Mouse (Mus musculus): ENCODE measurements around the gene Aqp3. TPM values are rescaled to one million over a fixed set of nuclear protein-coding genes. Genes with fewer than 3 reads are reported as not detected.

Aqp3 gene
- polyA plus RNA-seq, 1 experiment, result not detected

DNA sequence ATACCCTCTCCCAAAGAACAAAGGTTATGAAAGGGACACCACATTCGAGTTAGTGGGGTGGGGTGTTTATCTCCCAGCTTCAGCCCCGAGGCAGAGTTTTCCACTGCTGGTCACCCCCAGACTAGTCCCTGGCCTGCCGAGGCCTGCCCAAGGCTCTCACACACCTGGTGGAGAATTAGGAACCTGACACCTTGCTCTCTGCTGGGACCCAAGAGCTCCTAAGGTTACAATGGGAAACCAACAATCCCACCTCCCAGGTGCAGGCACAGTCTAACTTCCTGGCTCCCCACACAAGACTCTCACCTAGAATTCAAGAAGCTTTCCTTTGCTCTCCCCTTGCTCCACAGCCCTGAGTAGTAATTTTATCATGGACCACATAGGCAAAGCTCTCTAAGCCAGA, 18.8 kb upstream of the Aqp3 start:
- Histone ChIP-seq H3K4me3 (ENCODE audit: insufficient read depth, low read depth, low read length) (no peak overlapping the region), H3K27ac (replicated peaks; ENCODE audit: low read depth, low read length) (no peak overlapping the region), H3K4me1 (ENCODE audit: control insufficient read depth, insufficient read depth, insufficient read length, low read length) (no peaks in the 10 kb centered on the region)

DNA sequence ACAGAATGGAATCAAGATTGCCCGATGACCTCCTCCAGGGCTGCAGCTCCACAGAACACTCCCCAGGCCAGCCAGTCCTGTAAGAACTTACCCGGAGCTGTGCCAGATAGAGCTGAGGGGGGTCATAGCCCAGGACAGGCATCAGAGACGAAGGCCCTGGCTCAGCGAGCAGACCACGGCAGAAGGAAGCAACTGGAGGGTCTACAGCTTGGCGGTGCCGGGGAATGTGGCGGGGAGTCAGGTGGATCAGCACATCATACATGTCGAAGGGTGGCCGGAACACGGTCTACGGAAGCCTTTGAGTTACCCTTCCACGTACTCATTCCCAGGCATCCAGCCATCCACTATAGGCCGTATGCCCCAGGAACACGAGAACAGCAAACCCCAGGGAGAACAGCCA, 17.8 kb upstream of the Aqp3 start:
- no peaks in the 10 kb centered on the region for H3K4me1 ChIP-seq (ENCODE audit: control insufficient read depth, insufficient read depth, insufficient read length, low read length)
- H3K4me3 ChIP-seq (ENCODE audit: insufficient read depth, low read depth, low read length), result no peak overlapping the region
- H3K27ac ChIP-seq (replicated peaks; ENCODE audit: low read depth, low read length), result no peak overlapping the region

DNA sequence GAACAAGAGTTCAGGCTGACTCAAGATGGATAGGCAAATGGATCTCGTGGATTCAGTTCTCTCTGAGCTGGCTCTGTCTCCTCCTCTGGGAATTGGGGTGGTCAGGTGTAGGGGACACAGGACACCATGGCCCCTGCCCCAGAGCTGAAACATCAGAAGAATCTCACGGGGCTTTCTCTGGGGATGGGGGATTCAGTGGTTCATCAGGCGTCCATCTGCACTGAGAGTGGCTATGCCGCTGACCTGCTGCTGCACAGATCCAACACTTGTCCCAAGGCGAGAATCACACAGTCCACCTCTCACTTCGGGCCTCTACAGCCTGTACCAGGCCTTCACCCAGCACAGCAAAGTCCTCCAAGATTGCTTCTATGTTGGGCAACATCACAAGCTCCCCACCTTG, 17.1 kb upstream of the Aqp3 start:
- Histone ChIP-seq H3K27ac (replicated peaks; ENCODE audit: low read depth, low read length) (no peak overlapping the region), H3K4me1 (ENCODE audit: control insufficient read depth, insufficient read depth, insufficient read length, low read length) (no peaks in the 10 kb centered on the region), H3K4me3 (ENCODE audit: insufficient read depth, low read depth, low read length) (no peak overlapping the region)

DNA sequence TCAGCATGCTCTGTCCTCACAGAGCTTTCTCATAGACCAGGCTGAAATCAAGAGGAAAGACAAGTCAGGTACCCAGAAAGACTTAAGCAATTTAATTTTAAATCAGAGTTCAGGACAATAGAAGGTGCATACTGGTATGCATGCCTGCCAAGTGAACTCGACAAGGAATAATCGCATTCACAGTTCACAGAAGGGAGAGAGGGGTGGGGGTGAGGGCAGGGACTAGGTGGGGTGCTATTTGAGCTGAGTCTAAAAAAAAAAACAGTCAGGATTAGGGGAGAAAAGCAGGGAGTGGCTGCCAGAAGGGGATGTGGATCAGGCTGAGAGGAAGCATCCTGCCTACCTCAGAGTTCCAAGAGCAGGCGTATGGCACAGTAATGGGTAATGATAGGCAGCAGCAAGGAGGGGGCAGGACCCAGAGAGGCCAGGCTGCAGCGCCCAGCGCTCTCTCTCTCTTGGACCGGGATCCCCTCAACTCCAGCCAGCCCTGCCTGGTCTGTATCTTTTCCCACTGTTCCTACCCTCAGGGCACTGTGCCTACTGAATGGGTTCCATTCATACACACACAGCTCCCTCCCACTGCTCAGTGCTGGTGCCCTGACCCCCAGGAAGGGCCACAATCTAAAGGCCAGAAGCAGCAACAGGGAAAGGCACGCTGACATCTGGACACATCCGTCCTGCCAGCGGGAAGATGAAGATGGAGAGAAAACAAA, 16.5 kb upstream of the Aqp3 start:
- Histone ChIP-seq H3K27ac (replicated peaks; ENCODE audit: low read depth, low read length) (no peak overlapping the region), H3K4me1 (ENCODE audit: control insufficient read depth, insufficient read depth, insufficient read length, low read length) (no peaks in the 10 kb centered on the region), H3K4me3 (ENCODE audit: insufficient read depth, low read depth, low read length) (no peak overlapping the region)

DNA sequence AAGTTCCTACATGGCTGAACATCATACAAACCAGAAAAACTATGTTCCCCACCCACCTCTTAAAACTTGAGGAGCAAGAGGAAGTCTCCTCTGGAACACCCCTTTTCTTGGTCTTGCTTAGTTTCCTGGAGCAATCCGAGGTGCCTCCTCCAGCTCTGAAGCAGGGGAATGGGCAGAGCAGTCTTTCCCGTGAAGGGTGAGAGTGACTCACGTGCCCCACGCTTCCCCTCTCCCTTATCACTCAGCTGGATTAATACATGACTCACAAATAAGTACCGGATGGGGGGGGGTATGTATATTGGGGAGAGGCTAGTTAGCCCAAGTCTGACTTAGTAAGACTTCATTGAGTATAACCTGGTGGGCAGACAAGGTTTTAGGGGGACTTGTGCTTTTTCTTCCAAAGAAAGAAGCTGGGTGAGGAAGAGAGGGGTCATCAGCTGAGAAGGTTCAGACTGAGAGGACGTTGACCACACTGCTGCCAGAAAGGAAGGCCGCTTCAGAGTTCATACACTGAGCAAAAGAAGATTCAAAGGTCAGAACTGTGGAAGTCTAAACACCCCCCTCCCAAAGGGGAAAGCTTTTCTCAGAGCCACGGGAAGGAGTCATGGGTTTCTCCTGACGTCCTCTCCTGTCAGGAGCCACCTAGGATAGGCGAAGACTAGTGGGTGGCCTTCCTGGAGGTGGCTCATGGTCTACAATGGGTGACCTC, 10.9 kb upstream of the Aqp3 start:
- Histone ChIP-seq H3K4me3 (ENCODE audit: insufficient read depth, low read depth, low read length) (no peak overlapping the region), H3K27ac (replicated peaks; ENCODE audit: low read depth, low read length) (no peak overlapping the region), H3K4me1 (ENCODE audit: control insufficient read depth, insufficient read depth, insufficient read length, low read length) (no peaks in the 10 kb centered on the region)

DNA sequence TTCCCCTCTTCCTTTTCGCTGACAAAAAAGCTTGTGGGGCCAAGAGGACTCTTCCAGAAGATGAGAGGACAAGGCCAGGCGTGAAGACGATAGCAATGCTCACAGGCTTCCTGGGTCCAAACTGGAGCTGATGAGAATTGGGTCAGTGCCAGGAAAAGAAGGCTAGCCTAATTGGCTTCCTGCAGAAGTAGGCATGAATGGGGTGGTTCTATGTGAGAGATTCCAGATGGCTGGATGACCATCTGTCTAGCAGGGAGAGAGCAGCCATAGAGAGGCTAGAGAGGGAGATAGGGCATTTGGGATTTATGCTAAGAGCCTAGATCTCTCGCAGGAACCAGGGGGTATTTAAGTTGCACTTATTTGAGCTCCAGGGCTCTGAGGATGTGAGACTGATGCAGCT, 9.5 kb upstream of the Aqp3 start:
- no peaks in the 10 kb centered on the region for H3K4me1 ChIP-seq (ENCODE audit: control insufficient read depth, insufficient read depth, insufficient read length, low read length)
- no peak overlapping the region for H3K4me3 ChIP-seq (ENCODE audit: insufficient read depth, low read depth, low read length)
- H3K27ac ChIP-seq (replicated peaks; ENCODE audit: low read depth, low read length), result no peak overlapping the region

DNA sequence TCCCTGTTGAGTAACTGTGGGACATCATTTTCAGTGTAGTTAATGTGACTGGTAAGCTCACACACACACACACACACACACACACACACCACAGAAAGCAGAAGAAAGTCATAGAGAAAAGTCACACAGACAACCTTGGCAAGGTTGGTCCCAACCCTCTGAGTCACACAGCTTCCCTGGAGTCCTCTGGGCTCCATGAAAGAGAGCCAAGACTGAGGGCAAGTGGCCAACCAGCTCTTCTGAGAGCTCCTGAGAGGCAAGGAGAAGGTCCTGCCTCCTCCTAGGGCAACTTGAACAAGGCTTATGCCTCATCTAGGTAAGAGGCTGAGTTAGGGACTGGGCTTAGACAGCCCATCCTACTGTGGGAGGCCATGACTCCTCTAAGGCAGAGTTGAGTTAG, 4.9 kb upstream of the Aqp3 start:
- H3K4me1 ChIP-seq (ENCODE audit: control insufficient read depth, insufficient read depth, insufficient read length, low read length), result no peaks in the 10 kb centered on the region; the same call in 1 of the 2 replicates
- no peak overlapping the region for H3K27ac ChIP-seq (replicated peaks; ENCODE audit: low read depth, low read length)
- H3K4me3 ChIP-seq (ENCODE audit: insufficient read depth, low read depth, low read length), result no peak overlapping the region

DNA sequence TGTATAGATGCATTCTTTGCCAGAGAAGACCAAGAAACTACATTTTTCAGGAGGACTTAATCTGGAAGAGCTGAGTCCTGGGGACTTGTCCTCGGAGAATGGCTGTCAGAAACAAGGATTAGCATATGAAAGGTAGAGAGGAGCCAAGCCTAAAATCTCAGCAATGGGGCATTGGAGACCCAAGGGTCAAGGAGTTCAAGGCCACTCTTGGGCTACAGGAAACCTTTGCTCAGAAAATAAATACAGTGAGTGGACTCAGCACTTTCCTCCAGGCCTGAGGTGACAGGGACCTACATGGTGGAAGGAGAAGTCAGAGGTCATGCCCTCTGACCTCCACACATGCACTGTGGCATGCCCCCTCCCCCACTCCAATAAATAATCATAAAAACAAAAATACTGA, 3.0 kb upstream of the Aqp3 start:
- Histone ChIP-seq H3K4me1 (ENCODE audit: control insufficient read depth, insufficient read depth, insufficient read length, low read length) (no peaks in the 10 kb centered on the region; the same call in 1 of the 2 replicates), H3K27ac (replicated peaks; ENCODE audit: low read depth, low read length) (no peak overlapping the region), H3K4me3 (ENCODE audit: insufficient read depth, low read depth, low read length) (no peak overlapping the region)

DNA sequence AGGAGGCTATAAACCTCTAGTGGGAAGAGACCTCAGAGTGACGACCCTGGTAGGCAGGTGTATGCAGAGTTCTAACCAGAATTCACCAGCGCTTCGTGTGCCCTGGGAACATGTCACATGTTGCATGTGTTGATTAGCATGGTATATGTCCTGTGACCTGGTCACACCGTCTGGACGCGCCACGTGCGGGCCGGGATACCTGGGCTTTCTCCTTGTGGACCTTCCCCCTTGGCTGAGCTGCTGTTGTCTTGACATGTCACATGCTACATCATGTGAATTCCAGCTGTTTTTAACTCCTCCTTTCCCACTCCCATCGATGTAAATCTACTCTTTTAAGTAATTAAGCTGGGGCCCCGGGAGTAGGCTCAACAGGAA, 581 bp upstream of the Aqp3 start:
- no peaks in the 10 kb centered on the region; the same call in 1 of the 2 replicates for H3K4me1 ChIP-seq (ENCODE audit: control insufficient read depth, insufficient read depth, insufficient read length, low read length)
- no peak overlapping the region for H3K27ac ChIP-seq (replicated peaks; ENCODE audit: low read depth, low read length)
- H3K4me3 ChIP-seq (ENCODE audit: insufficient read depth, low read depth, low read length), result peak overlapping the region; percentile 28; the same call in 1 of the 2 replicates

DNA sequence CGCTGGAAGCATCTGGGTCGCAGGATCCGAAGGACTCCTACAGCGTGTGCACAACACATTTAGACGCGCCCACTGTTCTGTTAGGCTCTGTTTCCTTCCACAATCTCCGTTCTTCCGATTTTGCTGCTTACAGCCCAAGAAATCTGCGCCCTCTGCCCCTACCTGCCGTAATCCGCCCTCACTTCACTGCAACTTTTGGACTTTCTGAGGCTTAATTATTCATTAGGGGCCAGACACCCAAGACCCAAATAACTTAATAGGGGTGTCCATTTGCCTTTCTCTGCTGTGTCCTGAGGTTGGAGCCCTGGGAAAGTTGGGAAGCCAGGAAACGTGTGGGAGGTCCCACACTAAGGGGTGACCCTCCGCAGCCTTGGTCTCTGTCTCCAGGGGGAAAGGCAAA, 602 bp downstream of the Aqp3 start:
- Histone ChIP-seq H3K4me3 (ENCODE audit: insufficient read depth, low read depth, low read length) (no peak overlapping the region), H3K27ac (replicated peaks; ENCODE audit: low read depth, low read length) (no peak overlapping the region), H3K4me1 (ENCODE audit: control insufficient read depth, insufficient read depth, insufficient read length, low read length) (no peaks in the 10 kb centered on the region; the same call in 1 of the 2 replicates)

DNA sequence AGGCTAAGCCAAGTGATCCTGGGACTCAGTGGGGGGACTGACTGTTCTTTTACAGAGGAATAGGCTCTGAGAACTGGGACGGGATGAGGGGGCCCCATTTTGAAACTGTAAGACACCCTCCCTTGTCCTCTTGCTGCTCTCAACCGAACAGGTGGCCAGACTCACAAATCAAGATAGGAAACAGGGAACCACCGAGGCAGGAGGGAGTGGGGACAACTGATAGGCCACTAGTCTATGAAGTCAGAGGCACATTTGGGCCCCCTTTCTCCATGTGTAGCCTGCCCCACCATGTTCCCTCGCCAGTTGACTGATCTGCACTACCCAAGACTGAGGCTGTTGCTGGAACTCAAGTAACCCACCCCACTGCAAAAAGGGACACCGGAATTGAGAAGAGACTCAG, 1.2 kb downstream of the Aqp3 start:
- H3K4me3 ChIP-seq (ENCODE audit: insufficient read depth, low read depth, low read length), result no peak overlapping the region
- no peak overlapping the region for H3K27ac ChIP-seq (replicated peaks; ENCODE audit: low read depth, low read length)
- H3K4me1 ChIP-seq (ENCODE audit: control insufficient read depth, insufficient read depth, insufficient read length, low read length), result no peaks in the 10 kb centered on the region; the same call in 1 of the 2 replicates

DNA sequence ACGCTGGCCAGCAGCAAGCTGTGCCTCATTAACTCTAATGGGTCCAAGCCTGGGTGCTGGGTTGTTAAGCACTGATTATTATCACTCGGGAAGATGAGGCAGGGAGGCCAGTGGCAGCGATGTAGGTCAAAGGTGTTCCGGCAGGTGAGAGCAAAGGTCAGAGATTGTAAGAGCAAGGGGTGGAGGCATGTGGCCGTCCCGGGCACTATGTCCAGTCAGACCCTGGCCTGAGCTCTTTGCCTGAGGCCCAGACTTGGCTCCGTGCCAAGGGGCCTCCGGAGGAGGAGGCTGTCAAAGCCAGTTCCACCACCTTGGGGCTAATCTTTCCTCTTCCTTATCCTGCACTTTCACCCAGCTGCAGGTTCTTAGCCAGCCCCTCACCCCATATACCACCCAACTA, 1.8 kb downstream of the Aqp3 start:
- no peaks in the 10 kb centered on the region; the same call in 1 of the 2 replicates for H3K4me1 ChIP-seq (ENCODE audit: control insufficient read depth, insufficient read depth, insufficient read length, low read length)
- H3K4me3 ChIP-seq (ENCODE audit: insufficient read depth, low read depth, low read length), result no peak overlapping the region
- no peak overlapping the region for H3K27ac ChIP-seq (replicated peaks; ENCODE audit: low read depth, low read length)

DNA sequence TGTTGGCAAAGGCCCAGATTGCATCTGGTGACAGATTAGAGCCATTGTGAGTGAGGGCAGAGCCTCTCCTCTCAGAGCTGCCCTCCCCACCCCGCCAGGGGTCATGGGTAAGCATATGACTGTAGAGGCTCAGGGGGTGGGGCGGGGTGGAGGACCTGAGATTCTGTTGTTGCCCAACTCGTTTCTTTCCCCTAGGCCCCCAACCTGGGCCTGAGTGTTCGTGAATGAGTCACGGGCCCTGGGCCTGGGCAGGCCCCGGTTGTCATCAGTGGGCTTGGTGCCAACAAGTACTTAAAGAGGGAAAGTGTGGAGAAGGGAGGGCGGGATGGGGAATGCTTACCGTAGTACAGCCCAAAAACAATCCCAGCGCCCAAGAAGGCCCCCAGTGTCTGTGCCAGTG, 3.6 kb downstream of the Aqp3 start:
- H3K4me3 ChIP-seq (ENCODE audit: insufficient read depth, low read depth, low read length), result no peak overlapping the region
- H3K27ac ChIP-seq (replicated peaks; ENCODE audit: low read depth, low read length), result no peak overlapping the region
- H3K4me1 ChIP-seq (ENCODE audit: control insufficient read depth, insufficient read depth, insufficient read length, low read length), result no peaks in the 10 kb centered on the region; the same call in 1 of the 2 replicates

DNA sequence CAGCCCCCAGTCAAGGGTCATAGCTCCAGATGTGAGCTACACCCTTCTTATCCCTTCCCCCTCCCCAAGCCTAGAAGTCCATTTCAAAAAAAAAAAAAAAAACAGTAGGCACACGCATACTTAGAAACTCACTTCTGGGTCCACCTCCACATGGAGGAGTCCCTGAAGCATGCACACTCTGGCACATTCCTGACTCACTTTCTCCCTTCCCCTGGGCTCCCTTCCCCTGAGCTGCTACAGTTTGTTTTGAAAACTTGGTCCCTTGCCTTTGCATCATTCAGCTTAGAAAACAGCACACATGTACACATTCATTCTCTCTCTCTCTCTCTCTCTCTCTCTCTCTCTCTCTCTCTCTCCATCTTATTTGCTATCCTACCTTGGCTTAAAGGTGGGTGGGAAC, 5.0 kb downstream of the Aqp3 start:
- Histone ChIP-seq H3K4me1 (ENCODE audit: control insufficient read depth, insufficient read depth, insufficient read length, low read length) (no peaks in the 10 kb centered on the region; the same call in 1 of the 2 replicates), H3K4me3 (ENCODE audit: insufficient read depth, low read depth, low read length) (no peak overlapping the region), H3K27ac (replicated peaks; ENCODE audit: low read depth, low read length) (no peak overlapping the region)

DNA sequence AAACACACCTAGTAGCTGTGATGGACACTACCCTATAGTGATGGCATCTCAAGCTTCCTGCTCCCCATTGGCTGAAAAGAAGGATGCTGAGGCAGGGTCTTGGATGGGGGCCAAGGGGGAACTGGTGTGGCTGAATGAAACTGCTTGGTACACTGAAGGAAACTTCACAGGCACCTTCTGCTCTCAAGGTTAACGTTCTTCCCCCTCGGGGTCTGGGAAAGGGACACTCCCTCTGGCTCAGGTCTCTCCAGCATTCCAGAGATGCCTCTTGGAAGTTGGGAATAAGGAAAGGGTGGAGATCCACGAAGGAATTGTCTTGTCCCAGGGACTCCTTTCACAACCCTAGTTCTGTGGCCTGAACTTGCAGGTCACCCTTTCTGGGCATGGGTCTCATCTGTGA, 6.6 kb downstream of the Aqp3 start:
- no peaks in the 10 kb centered on the region for H3K4me1 ChIP-seq (ENCODE audit: control insufficient read depth, insufficient read depth, insufficient read length, low read length)
- no peak overlapping the region for H3K4me3 ChIP-seq (ENCODE audit: insufficient read depth, low read depth, low read length)
- H3K27ac ChIP-seq (replicated peaks; ENCODE audit: low read depth, low read length), result no peak overlapping the region

DNA sequence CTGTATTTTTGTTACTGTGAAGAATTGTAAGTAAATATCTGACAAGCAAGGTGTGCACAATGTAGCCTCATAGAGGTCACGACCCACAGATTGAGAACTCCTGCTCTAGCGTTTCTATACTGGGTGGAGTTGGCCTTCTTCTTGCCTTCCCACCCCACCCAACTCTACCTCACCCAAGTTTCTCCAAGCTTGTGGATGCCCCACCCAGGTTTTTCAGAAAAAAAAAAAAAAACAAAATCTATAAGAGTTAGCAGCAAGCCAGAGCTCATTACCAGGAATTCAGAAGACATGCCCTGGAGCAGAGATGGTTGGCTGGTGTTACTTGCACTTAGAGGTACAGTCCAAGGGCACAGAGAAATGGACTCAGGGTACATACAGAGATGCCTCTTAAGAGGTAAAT, 8.3 kb downstream of the Aqp3 start:
- Histone ChIP-seq H3K4me3 (ENCODE audit: insufficient read depth, low read depth, low read length) (no peak overlapping the region), H3K27ac (replicated peaks; ENCODE audit: low read depth, low read length) (no peak overlapping the region), H3K4me1 (ENCODE audit: control insufficient read depth, insufficient read depth, insufficient read length, low read length) (no peaks in the 10 kb centered on the region)

All from brown adipose tissue, adult 24 weeks (tissue).